Mouse (Mus musculus) embryo, embryonic 10.5 days (tissue): ENCODE measurements around the gene Neurl2.

Experiments
- DNase-seq: peaks from one replicate; pipeline ENCODE4 v3.0.0-alpha.2; 2015; ENCODE audit warnings: low spot score

Gene Neurl2

GRCm38 (mm10) chr2:164857842-164858553 lies 24.7 kb upstream of the Neurl2 start:
- DNase-seq, result peak; percentile 66

- DNase-seq, result peak; percentile 84
Observed at GRCm38 (mm10) chr2:164857101-164857821, 24.0 kb upstream of the Neurl2 start, which contains the start of gene Pltp. Gene Pltp (minus strand): TSS chr2:164857711.

GRCm38 (mm10) chr2:164856309-164857100 lies 23.2 kb upstream of the Neurl2 start:
- no peak for DNase-seq

- peak; percentile 11 for DNase-seq
Observed at GRCm38 (mm10) chr2:164855572-164855971, 22.3 kb upstream of the Neurl2 start.

- DNase-seq, result no peak
Observed at GRCm38 (mm10) chr2:164850061-164850460, 16.8 kb upstream of the Neurl2 start.

- DNase-seq, result no peak
Observed at GRCm38 (mm10) chr2:164845782-164846181, 12.5 kb upstream of the Neurl2 start.

- no peak for DNase-seq
Observed at GRCm38 (mm10) chr2:164835164-164835563, 1.9 kb upstream of the Neurl2 start.

- DNase-seq, result no peak
Observed at GRCm38 (mm10) chr2:164834531-164834930, 1.3 kb upstream of the Neurl2 start.

- peak; percentile 83 for DNase-seq
Observed at GRCm38 (mm10) chr2:164832748-164833301, 431 bp downstream of the Neurl2 start, which contains the start of gene Ctsa. Gene Ctsa (plus strand): TSS chr2:164832873.

- DNase-seq, result no peak
Observed at GRCm38 (mm10) chr2:164832032-164832747, 1.1 kb downstream of the Neurl2 start.

- DNase-seq, result no peak
Observed at GRCm38 (mm10) chr2:164831029-164831428, 2.2 kb downstream of the Neurl2 start.

- DNase-seq, result no peak
Observed at GRCm38 (mm10) chr2:164829090-164829489, 4.2 kb downstream of the Neurl2 start.

- DNase-seq, result no peak
Observed at GRCm38 (mm10) chr2:164828437-164828836, 4.8 kb downstream of the Neurl2 start, which contains the start of gene Spata25. Gene Spata25 (minus strand): TSS chr2:164828537.

GRCm38 (mm10) chr2:164827146-164827850 lies 6.0 kb downstream of the Neurl2 start:
- DNase-seq, result no peak

- DNase-seq, result no peak
Observed at GRCm38 (mm10) chr2:164825521-164825920, 7.7 kb downstream of the Neurl2 start.

- DNase-seq, result no peak
Observed at GRCm38 (mm10) chr2:164823969-164824368, 9.3 kb downstream of the Neurl2 start.

GRCm38 (mm10) chr2:164823181-164823585 lies 10.1 kb downstream of the Neurl2 start:
- peak; percentile 77 for DNase-seq

- DNase-seq, result peak; percentile 99
Observed at GRCm38 (mm10) chr2:164822636-164823165, 10.6 kb downstream of the Neurl2 start, which contains the start of gene Zswim1. Gene Zswim1 (plus strand): TSS chr2:164822686.

GRCm38 (mm10) chr2:164821060-164821459 lies 12.2 kb downstream of the Neurl2 start:
- DNase-seq, result no peak

GRCm38 (mm10) chr2:164817703-164818102 lies 15.6 kb downstream of the Neurl2 start:
- peak; percentile 57 for DNase-seq
